Mouse (Mus musculus) heart, adult 2 months (tissue): ENCODE data around the gene Tnk1.

ENCODE experiments used
- CTCF ChIP-seq: fragments of 200-600 bp; IDR thresholded peaks from 2 replicates; pipeline ENCODE4 v1.8.1; 2022; ENCODE audit warnings: antibody characterized with exemption, mild to moderate bottlenecking, moderate library complexity
- POLR2A ChIP-seq: fragments of 200-500 bp; IDR thresholded peaks from 2 replicates; pipeline ENCODE4 v1.6.1; 2011; ENCODE audit warnings: mild to moderate bottlenecking, low read depth, low read length, control low read depth; ENCODE audit not compliant: insufficient read depth

DNA sequence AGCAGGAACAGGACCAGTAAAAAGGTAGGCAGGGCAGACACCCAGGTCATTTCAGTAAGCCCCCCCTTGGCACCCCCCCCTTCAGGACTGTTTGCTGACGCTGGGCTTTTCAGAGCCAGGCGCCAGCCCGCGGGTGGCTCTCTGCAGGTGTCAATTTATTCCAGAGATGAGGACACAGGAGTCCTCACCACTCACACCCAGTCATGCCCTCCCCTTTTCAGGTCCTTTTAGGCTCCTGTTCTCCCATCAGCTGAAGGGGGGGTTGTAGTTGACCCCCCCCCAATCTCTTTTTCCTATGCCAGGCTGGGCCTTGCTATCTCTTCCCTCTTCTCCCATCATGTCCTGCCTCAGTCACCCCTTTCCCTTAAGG lies 22.6 kb downstream of the Tnk1 start:
- no peak for TF ChIP-seq POLR2A
- no peak for TF ChIP-seq CTCF
